Comparison of ENCODE assay signal across 28 mouse cellular contexts in the genomic region with DNA sequence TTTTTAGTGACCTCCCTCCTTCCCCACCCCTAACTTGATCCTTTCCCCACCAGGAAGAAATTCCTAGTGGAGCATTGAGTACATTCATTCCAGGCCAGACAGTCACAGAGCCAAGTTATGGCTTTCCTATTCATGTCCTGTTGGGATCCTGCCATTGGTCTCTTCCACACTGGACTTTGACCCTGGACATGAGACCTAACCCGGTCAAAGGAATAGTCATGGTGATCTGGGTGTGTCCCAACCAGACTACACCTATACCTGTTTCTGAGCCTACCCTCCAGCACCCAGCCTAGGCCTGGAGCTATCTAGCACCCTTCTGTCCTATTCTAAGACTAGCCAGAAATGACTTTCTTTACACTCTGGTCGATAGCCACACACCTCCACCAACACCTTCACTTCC. TPM values are rescaled to one million over a fixed set of nuclear protein-coding genes. Genes with fewer than 3 reads are reported as not detected.
A peak's percentile ranks its signal among the peaks of the same experiment; 100 is the strongest.
DNase-seq lines count a peak whose midpoint lies in the region; ATAC-seq and TF ChIP-seq lines count a peak whose summit lies in the region.
"Had no signal": no experiment of that assay in that cellular context is flagged by ENCODE, and none has a peak within 500 bp of the region (broad histone marks: within the 10 kb centered on the region; RNA-seq: fewer than 3 reads in every experiment).

No protein-coding gene starts in this region.

- H3K36me3 ChIP-seq in kidney, adult 2 months (ENCODE audit: control insufficient read depth, insufficient read depth, low read length): no peaks in the 10 kb centered on the region
- no peaks in the 10 kb centered on the region for H3K36me3 ChIP-seq in kidney, embryonic 14.5 days (ENCODE audit: control insufficient read depth, insufficient read depth, low read length)
- no peaks in the 10 kb centered on the region for H3K36me3 ChIP-seq in intestine, postnatal 0 days (ENCODE audit: control insufficient read depth, insufficient read depth)
- H3K36me3 ChIP-seq in stomach, postnatal 0 days (ENCODE audit: control insufficient read depth, insufficient read depth, low read length): no peaks in the 10 kb centered on the region
- H3K36me3 ChIP-seq: embryonic facial prominence, embryonic 10.5 days; embryonic facial prominence, embryonic 15.5 days; G1E; heart, embryonic 13.5 days; hindbrain, embryonic 10.5 days; hindbrain, embryonic 15.5 days; limb, embryonic 10.5 days; limb, embryonic 15.5 days had no signal

- H3K4me3 ChIP-seq in kidney, adult 2 months (ENCODE audit: insufficient read depth, low read depth, low read length): no peak overlapping the region
- no peak overlapping the region for H3K4me3 ChIP-seq in kidney, embryonic 14.5 days (ENCODE audit: low read length)
- no peak overlapping the region for H3K4me3 ChIP-seq in intestine, postnatal 0 days (ENCODE audit: low read depth, low read length)
- no peak overlapping the region for H3K4me3 ChIP-seq in stomach, postnatal 0 days (ENCODE audit: low read depth, low read length)
- H3K4me3 ChIP-seq: embryonic facial prominence, embryonic 10.5 days; embryonic facial prominence, embryonic 15.5 days; forebrain, embryonic 13.5 days; heart, embryonic 13.5 days; hindbrain, embryonic 10.5 days; hindbrain, embryonic 15.5 days; limb, embryonic 10.5 days; limb, embryonic 15.5 days had no signal

- H3K4me1 ChIP-seq in kidney, adult 2 months (ENCODE audit: control insufficient read depth, insufficient read depth, low read length): peaks cover 9% of the 10 kb centered on the region
- no peaks in the 10 kb centered on the region for H3K4me1 ChIP-seq in kidney, embryonic 14.5 days (ENCODE audit: control insufficient read depth, insufficient read depth, low read length)
- no peaks in the 10 kb centered on the region for H3K4me1 ChIP-seq in intestine, postnatal 0 days (replicated peaks; ENCODE audit: control insufficient read depth, insufficient read depth, low read length)
- H3K4me1 ChIP-seq in stomach, postnatal 0 days (replicated peaks; ENCODE audit: control insufficient read depth, insufficient read depth): no peaks in the 10 kb centered on the region
- H3K4me1 ChIP-seq: embryonic facial prominence, embryonic 10.5 days; embryonic facial prominence, embryonic 15.5 days; forebrain, embryonic 13.5 days; heart, embryonic 13.5 days; hindbrain, embryonic 10.5 days; hindbrain, embryonic 15.5 days; limb, embryonic 15.5 days had no signal

- peak; percentile 70 for DNase-seq in kidney, adult 2 months
- peak; percentile 36 to 41 for DNase-seq in kidney, postnatal 36 days
- DNase-seq in kidney, postnatal 10 days: no peak
- peak; percentile 63 for DNase-seq in stomach, postnatal 0 days (ENCODE audit: low spot score)
- no peak for DNase-seq in lung, postnatal 25 days (ENCODE audit: low spot score)
- DNase-seq: adrenal gland, postnatal 10 days; cerebellum, adult 8-10 months; cerebellum, postnatal 25 days; gastrocnemius, postnatal 10 days; heart, postnatal 10 days; layer of hippocampus, postnatal 36 days; midbrain, embryonic 14.5 days; right cerebral cortex, postnatal 25 days; spleen, adult 18-20 months; thymus, postnatal 4 days had no signal

- no peak overlapping the region for H3K4me2 ChIP-seq in kidney, embryonic 14.5 days (replicated peaks; ENCODE audit: low read depth, low read length)
- H3K4me2 ChIP-seq in intestine, postnatal 0 days (replicated peaks; ENCODE audit: low read depth): no peak overlapping the region
- no peak overlapping the region for H3K4me2 ChIP-seq in stomach, postnatal 0 days (replicated peaks; ENCODE audit: low read depth)
- H3K4me2 ChIP-seq: embryonic facial prominence, embryonic 15.5 days; forebrain, embryonic 13.5 days; heart, embryonic 13.5 days; hindbrain, embryonic 15.5 days; limb, embryonic 15.5 days had no signal

- H3K27ac ChIP-seq in kidney, adult 2 months (ENCODE audit: insufficient read depth, low read depth, low read length): no peak overlapping the region
- no peak overlapping the region for H3K27ac ChIP-seq in kidney, embryonic 14.5 days (ENCODE audit: low read depth, low read length)
- H3K27ac ChIP-seq in intestine, postnatal 0 days (ENCODE audit: low read depth, low read length): no peak overlapping the region
- H3K27ac ChIP-seq in stomach, postnatal 0 days (replicated peaks): peak overlapping the region; percentile 53; the same call in 1 of the 2 replicates
- H3K27ac ChIP-seq: embryonic facial prominence, embryonic 10.5 days; embryonic facial prominence, embryonic 15.5 days; forebrain, embryonic 13.5 days; heart, embryonic 13.5 days; hindbrain, embryonic 10.5 days; hindbrain, embryonic 15.5 days; limb, embryonic 10.5 days; limb, embryonic 15.5 days; macrophage had no signal

- 66% methylated on average over 2 of the region's 2 CpGs for WGBS in kidney, adult 2 months
- 87% methylated on average over 2 of the region's 2 CpGs for WGBS in kidney, embryonic 14.5 days
- WGBS in intestine, postnatal 0 days: 53% methylated on average over 2 of the region's 2 CpGs
- WGBS in stomach, postnatal 0 days: 64% methylated on average over 2 of the region's 2 CpGs

- ATAC-seq in kidney, embryonic 14.5 days (ENCODE audit: low FRiP score, low TSS enrichment): no peak
- ATAC-seq in intestine, postnatal 0 days: peak; percentile 93
- ATAC-seq in stomach, postnatal 0 days (ENCODE audit: low FRiP score, low TSS enrichment): peak; percentile 95
- ATAC-seq: forebrain, embryonic 13.5 days; inflammation-experienced regulatory T-cells, adult 6 months had no signal

- no peak for TF ChIP-seq EP300 in stomach, postnatal 0 days (optimal IDR thresholded peaks at IDR 0.05)

- TF ChIP-seq POLR2A in kidney, adult 2 months (IDR thresholded peaks at IDR 0.05; ENCODE audit: low read depth, low read length): no peak

- TF ChIP-seq CTCF in kidney, adult 2 months (conservative IDR thresholded peaks at IDR 0.05; ENCODE audit: insufficient read depth, insufficient read length, low read depth, low read length): no peak
- TF ChIP-seq CTCF in intestine, postnatal 0 days (IDR thresholded peaks at IDR 0.05; ENCODE audit: low read depth): no peak
- TF ChIP-seq CTCF in stomach, postnatal 0 days (IDR thresholded peaks at IDR 0.05; ENCODE audit: low read depth): no peak

- H3K9me3 ChIP-seq in kidney, embryonic 14.5 days (ENCODE audit: control insufficient read depth, low read length): no peaks in the 10 kb centered on the region
- H3K9me3 ChIP-seq in intestine, postnatal 0 days (ENCODE audit: control insufficient read depth): no peaks in the 10 kb centered on the region
- no peaks in the 10 kb centered on the region for H3K9me3 ChIP-seq in stomach, postnatal 0 days (ENCODE audit: control insufficient read depth, low read length)
- H3K9me3 ChIP-seq: embryonic facial prominence, embryonic 10.5 days; embryonic facial prominence, embryonic 15.5 days; forebrain, embryonic 13.5 days; G1E; heart, embryonic 13.5 days; hindbrain, embryonic 10.5 days; hindbrain, embryonic 15.5 days; limb, embryonic 10.5 days; limb, embryonic 15.5 days had no signal

- no peak overlapping the region for H3K9ac ChIP-seq in kidney, embryonic 14.5 days (ENCODE audit: low read depth, low read length)
- no peak overlapping the region for H3K9ac ChIP-seq in intestine, postnatal 0 days (ENCODE audit: low read depth, low read length)
- no peak overlapping the region for H3K9ac ChIP-seq in stomach, postnatal 0 days (ENCODE audit: low read length)
- H3K9ac ChIP-seq: embryonic facial prominence, embryonic 15.5 days; forebrain, embryonic 13.5 days; heart, embryonic 13.5 days; hindbrain, embryonic 15.5 days; limb, embryonic 15.5 days had no signal

- no peaks in the 10 kb centered on the region for H3K27me3 ChIP-seq in kidney, adult 2 months (replicated peaks; ENCODE audit: control insufficient read depth, insufficient read depth, low read length)
- no peaks in the 10 kb centered on the region for H3K27me3 ChIP-seq in kidney, embryonic 14.5 days (ENCODE audit: control insufficient read depth, insufficient read depth, low read length)
- no peaks in the 10 kb centered on the region for H3K27me3 ChIP-seq in intestine, postnatal 0 days (replicated peaks; ENCODE audit: control insufficient read depth, insufficient read depth, low read length)
- no peaks in the 10 kb centered on the region for H3K27me3 ChIP-seq in stomach, postnatal 0 days (ENCODE audit: control insufficient read depth, insufficient read depth, low read length)
- H3K27me3 ChIP-seq: embryonic facial prominence, embryonic 15.5 days; forebrain, embryonic 13.5 days; heart, embryonic 13.5 days; hindbrain, embryonic 15.5 days; limb, embryonic 15.5 days had no signal

RNA-seq across cellular contexts. Expression of gene Prom1, which starts 11.3 kb away (rescaled TPM):
- polyA plus RNA-seq in kidney, adult 2 months (2012; rRNA removed): 53.6 and 67.6 TPM in 2 replicates
- polyA plus RNA-seq in kidney, embryonic 14.5 days (2014; fragmentation: Nextera tagmentation; extraction: Ambion mirVana): 50.9 and 90.6 TPM in 2 replicates
- 14.0 and 14.5 TPM in 2 replicates for polyA plus RNA-seq in intestine, postnatal 0 days (2015; fragmentation: Nextera tagmentation; extraction: Ambion mirVana)
- polyA plus RNA-seq in stomach, postnatal 0 days (2015; fragmentation: Nextera tagmentation; extraction: Ambion mirVana): 52.3 and 52.7 TPM in 2 replicates
- polyA plus RNA-seq: G1E had no signal

Comparison
In these comparisons a context has a peak if more than half of its experiments do, and no peak if none do; other contexts are left out.
1. DNase-seq: peak in kidney, adult 2 months (single experiment), kidney, postnatal 36 days (2 of 2) and stomach, postnatal 0 days (single experiment); none in kidney, postnatal 10 days (single experiment) and lung, postnatal 25 days (single experiment).